Mouse (Mus musculus) liver, embryonic 18 days (tissue): ENCODE results near the gene Cts7. TPM values are rescaled to one million over a fixed set of nuclear protein-coding genes. Genes with fewer than 3 reads are reported as not detected.

Source experiments
- polyA plus RNA-seq: library from polyadenylated mRNA; depleted of rRNA; stranded (reverse); fragments of >200 nt; gene quantifications from 2 replicates; pipeline ENCODE4 v1.2.3, GENCODE M21; 2012; rRNA removed

Gene Cts7
- not detected in 2 replicates for polyA plus RNA-seq

GRCm38 (mm10) chr13:61358097-61358496, at the start of gene Cts7:
Cts7 (minus strand) TSS chr13:61358197.

Other genes starting within 250 kb of the Cts7 start
- not detected in 2 replicates for gene Ctsr, start 193.9 kb downstream of the Cts7 start, polyA plus RNA-seq
- gene Cts6, start 154.8 kb downstream of the Cts7 start, polyA plus RNA-seq, result not detected in 2 replicates
- not detected in 2 replicates for gene Cts8, start 102.8 kb downstream of the Cts7 start, polyA plus RNA-seq
- not detected in 2 replicates for gene Gm49398, start 69.4 kb downstream of the Cts7 start, polyA plus RNA-seq
- not detected in 2 replicates for gene Ctsm, start 183.6 kb upstream of the Cts7 start, polyA plus RNA-seq
- not detected in 2 replicates for gene Gm49352, start 210.0 kb upstream of the Cts7 start, polyA plus RNA-seq
- not detected in 2 replicates for gene Cts3, start 211.9 kb upstream of the Cts7 start, polyA plus RNA-seq